Mouse (Mus musculus): Measurements from ENCODE around the gene Brd3os.

The Brd3os gene

DNA sequence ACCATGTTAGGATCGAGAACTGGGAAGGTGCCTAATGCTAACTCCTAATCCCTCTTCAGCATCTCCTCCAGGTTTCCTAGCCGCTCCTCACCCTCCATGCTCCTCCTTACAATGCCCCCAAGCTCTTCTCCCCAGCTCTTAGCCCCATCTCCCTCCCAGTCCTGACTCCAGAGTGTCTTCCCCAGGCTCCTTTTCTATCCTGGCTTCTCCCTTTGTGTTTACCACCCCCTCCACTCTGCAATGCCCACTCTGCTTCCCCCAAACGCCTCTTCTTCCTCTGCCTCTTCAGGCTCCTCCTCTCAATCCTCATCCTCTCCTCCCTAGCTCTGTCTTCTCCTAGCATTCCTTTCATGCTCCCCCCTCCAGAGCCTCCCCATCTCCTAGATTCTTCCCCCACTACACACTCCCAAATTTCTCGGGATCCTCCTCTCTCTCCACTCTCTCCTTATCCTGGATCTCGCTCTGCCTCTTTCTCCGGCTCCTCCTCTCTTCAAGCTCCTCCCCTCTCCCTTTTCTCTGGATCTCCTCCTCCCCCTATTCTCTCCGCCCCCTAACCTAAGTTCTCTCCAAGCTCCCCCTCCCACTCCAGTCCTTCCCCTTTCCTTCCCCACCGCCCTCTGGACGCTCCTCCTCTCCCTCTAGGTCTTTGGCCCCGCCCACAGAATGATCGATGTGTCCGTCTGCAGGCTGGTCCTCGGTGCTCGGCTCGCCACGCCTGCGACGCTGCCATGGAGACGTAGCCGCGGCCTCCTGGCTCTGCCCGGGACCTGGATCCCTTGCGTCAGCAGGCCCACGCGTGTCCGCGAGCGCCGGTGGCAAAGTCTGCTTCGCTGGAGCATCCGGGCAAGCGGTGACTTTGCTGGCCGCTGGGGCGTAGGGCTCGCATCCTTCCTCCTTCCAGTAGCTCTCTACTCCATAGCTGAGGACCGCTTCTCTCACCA lies at the start of gene Brd3os:
Gene Brd3os, plus strand, starts transcription at position 558 of the 941 bp plus-strand sequence.
- DNase-seq = peak; percentile 98 to 99

DNA sequence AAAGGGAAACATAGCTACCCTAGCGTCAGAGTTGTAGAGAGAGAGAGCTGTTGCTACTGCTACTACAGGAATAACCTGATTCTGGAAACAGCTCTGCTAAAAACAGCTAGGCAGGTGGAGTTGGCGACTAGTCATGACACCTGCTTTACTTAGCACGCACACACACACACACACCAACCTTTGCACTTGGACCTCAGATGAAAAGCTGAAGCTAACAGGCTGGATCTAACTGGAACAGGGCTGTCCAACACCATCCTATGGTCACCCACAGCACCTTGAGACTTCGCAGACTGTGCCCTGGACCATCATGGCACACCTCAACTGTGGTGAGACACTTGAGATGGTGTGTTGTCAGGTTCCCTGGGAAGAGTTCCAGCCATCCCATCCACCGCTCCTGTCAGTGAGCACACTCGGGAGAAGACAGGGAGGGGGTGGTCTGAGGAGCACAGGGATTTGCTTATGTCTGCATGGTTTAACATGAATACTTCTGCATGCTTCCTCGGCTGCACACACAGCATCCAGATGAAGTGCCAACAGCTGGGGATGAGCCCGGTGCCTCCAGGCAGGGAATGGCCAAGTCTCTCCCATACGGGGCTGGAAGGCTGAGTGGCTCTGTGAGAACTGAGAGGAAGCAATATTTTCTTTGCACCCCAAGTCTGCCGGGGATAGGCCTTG lies 47.8 kb upstream of the Brd3os start:
- peak; percentile 65 to 74 for DNase-seq

DNA sequence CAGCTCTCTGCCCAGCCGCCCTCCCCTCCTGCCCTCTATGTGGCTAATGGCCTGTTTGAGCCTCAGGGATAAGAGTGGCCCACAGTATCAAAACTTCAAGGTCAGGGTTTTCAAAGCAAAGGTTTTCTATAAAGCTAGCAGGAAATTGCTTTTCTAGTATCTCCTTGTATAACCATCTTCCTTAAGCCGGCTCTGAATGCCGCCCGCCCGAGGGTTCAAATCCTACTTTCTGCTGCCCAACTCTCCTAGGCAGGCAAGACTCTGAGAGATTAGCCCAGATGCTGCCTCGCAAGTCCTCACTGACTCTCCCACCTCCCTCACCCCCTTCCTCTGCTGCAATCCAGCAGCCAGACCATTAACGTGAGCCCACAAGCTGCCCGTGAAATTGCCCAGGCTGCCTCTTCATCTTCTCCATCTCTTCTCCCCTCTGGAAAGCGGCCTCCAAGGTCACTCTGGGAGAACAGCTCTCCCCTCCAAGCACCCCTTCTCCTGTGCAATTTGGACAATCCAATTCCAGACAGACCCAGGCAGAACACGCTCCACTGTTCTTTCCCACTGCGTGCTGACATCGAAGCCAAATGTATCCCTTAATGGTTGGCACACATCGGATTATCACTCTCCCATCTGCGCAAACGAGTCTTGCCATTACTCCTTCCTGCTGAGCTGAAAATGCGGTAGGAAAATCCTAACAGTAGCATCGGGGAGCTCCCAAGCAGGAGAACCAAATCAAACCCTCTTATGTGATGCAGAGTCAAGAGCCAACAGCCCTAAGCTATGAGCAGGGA lies 45.3 kb upstream of the Brd3os start:
- DNase-seq = no peak

DNA sequence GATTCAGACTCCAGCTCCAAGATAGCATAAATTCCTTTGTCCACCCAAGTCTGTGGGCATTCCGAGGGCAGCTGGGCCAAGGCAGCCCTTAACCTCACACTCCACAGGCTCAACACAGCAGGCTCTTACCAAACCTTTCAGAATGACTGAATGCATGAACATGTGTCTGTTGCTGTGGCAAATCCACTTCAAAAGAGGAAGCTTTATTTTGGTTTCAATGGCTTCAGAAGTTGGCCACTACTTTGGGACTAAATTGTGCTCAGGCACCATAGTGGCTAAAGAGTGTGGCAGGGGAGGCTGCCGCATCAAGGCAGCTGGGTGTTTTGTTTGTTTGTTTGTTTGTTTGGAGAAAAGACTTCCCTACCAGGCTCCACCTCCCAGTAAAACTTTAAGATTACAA lies 42.0 kb upstream of the Brd3os start:
- DNase-seq = no peak

DNA sequence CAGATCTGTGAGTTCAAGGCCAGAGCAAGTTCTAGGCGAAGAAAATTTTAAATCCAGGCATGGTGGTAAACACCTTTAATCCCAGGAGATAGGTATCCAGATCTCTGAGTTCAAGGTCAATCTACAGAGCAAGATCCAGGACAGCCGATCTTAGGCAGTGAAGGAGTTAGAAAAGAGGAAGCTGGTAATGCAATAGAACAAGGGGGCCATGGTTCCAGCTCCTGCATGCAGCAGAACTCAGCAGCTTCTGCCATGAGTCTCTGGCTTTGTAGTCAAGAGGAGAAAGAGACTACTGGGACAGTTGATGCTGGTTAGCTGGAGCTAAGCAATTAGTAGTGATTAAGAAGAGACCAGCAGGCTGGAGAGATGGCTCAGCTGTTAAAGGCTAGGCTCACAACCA lies 40.6 kb upstream of the Brd3os start:
- no peak for DNase-seq

DNA sequence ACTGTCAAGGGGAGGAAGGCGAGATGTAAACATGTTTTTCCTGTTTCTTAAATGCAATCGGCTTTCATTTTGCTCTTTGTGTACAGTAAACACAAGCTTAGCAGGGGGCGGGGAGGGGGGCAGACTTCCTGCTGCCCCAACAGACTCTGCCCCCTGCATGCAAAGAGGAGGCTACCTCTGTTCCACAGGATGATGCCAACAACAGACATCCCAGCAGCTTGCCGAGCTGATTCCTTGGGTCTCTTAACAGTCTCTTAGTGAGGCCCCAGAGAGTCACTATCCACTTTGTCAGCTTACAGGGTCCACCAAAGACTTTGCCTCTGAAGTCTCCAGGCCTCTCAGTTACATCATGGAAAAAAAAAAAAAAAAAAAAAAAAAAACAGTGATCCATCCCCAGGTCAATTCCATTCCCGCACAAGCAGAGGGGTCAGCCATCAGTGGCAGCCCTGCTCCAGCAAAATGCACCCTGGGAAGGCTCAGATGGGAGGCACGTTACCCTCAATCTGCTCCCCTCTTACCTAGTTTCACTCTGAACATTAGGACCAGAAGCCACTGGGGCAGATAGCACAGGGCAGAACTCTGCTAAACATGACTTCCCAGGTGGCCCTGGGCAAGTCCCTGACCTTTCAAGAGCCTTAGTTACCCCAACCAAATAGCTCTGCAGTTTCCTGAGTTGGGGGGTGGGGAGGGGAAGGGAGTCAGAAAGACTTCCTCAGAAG lies 37.6 kb upstream of the Brd3os start:
- no peak for DNase-seq

DNA sequence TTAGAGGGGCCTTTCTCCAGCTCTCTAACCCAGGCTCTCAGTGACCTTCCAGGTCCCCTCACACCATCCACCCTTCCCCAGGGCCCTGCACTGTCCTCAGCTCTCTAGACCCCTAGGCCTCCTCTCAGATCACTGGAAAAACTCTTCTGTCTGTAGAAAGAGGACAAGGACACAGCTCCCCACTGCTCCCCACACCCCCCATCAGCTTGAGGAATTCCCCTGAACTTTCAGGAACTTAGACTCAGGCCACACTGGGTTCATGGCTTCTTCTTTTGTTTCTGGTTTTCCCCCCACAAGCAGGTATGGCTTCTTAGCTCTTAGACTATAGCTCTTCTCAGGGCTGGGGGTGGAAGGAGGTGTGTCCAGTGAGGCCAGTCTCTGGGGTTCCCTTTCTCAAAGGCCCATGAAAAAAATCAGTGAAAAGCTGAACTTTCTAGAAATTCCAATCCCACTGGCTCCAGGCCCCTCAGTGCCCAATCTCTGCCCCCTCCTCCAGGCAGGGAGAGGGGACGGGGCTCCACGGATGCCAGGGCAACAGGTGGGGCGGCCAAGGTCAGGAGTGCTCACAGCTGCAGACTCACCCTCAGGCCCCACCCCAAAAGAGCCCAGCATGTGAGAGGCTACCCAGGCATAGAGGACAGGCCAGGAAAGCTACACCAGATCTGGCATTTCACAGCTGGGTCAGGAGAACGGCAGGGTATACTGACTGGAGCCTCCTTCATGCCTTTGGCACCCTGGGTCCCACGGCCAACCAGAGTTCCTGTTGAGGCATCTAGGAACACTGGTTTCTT lies 36.8 kb upstream of the Brd3os start:
- no peak for DNase-seq

DNA sequence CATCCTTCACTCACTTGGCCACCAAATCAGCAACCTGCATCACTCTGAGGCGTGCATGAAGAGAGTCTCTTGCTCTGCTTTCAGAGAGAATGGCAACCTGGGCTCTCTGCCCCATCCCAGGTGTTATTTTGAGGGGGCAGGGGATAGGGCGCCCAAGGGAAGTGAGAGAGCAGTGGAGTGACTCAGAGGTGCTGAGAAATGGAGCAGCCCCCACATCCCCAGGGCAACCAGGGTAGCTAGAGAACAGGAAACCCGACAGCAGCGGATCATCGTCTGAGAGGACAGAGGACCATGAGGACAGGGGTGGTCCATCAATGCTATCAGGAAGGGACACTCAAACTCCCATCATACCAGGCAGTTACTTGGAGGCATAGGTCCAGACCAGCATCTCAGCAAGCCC lies 35.2 kb upstream of the Brd3os start:
- no peak for DNase-seq

DNA sequence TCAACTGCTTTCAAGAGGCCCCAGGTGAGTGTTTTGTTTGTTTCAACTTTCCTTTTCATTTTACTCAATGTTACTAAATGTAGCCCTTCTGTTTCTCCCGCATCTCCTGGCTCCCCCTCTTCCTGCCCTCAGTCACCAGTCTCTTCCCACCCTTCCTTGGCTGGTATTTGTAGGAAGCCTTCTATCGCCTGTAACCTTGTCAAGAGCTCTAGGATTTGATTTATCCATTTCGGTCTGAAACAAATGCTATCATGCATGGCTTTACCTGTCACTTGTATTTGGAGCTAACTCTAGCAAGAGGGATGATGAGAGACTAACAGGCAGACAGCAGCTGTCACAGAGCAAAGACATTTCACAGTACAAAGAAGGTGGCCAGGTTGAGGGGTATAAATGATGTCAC lies 33.9 kb upstream of the Brd3os start:
- no peak for DNase-seq

DNA sequence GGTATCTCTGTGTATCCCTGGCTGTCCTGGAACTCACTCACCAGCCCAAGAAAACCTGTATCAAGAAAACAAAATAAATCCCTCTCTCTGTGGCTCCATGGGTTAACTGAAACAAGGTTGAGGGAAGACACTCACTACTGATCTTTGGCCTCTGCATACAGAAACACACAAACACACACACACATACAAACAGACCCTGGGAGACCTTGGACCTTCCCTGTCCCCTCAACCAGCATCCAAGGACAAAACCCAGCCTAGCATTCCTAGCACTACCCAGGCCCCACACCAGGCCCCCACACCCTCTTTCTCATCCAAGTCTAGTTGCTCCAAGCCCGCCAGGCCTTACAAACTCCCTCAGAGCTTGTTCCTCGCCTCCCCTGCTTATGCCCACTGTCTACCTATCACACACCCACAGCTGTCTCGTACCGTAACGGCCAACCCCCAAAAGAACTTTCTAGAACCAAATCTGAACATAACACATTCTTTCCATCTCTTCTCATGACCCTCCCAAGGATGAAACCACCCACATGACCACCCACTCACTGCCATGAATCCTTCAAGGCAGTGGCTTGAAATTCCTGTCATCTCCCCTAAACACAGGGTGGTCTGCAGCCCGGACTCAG lies 31.5 kb upstream of the Brd3os start:
- DNase-seq = no peak

DNA sequence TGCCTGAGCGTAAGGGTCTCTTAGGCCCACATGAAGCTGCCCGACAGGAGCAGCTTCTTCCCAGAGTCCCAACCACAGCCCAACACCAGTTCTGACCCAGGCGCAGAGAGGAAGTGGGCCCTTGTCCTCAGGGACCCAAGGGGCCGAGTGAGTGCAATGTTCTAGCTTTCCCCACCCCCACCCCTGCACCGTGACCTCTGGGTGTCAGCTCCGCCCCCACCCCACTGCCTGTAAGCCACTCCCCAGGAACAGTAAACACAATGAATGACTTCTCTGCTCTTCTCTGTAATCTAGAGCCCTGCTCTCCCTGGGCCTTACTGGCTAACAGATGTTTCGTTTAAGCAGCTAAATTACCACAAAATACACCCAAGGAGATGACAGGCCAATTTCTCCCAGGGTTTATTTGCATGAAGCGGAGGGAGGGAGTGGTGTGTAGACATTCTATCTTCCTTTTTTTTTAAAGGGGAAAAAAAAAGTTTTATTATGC lies 30.4 kb upstream of the Brd3os start:
- peak; percentile 53 to 59 for DNase-seq

DNA sequence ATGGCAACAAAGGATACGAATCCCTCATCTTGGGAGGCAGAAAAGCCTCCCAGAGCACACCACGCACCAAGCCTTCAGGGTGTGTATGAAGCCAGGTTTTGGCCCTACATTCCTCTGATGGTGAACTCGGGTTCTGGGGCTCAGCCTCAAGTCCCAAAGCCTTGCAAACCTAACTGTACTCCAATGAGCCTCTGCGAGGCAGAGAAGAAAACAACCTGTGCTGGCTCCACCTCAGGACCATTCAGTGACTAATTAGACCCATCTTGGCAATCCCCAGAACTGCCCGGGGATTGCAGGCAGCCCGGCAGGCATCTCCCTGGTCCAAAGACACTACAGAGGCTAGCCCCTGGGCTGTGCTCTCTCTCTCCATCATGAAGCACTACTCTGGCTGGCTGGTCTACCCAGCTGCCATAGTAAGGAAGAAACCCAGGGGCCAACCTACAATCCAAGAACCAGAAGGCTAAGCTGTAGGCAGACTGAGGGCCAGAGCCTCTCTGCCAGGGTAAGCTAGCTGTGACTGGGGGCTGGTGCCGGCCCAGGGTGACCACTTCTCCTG lies 29.8 kb upstream of the Brd3os start:
- DNase-seq = no peak

DNA sequence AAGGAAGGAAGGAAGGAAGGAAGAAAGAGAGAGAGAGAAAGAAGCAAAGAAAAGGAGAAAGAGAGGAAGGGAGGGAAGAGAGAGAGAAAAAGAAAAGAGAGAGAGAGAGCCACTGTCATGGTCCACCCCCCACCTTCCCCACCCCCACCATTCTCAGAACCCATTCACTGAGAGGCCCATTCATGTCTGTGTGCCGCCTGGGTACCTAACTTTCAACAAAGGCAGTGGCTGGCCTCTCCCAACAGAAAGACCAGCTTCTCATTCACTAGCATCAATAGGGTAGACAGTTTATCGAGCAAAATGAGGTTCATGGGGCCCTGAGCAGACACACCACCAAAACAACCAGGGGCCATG lies 28.6 kb upstream of the Brd3os start:
- no peak for DNase-seq

DNA sequence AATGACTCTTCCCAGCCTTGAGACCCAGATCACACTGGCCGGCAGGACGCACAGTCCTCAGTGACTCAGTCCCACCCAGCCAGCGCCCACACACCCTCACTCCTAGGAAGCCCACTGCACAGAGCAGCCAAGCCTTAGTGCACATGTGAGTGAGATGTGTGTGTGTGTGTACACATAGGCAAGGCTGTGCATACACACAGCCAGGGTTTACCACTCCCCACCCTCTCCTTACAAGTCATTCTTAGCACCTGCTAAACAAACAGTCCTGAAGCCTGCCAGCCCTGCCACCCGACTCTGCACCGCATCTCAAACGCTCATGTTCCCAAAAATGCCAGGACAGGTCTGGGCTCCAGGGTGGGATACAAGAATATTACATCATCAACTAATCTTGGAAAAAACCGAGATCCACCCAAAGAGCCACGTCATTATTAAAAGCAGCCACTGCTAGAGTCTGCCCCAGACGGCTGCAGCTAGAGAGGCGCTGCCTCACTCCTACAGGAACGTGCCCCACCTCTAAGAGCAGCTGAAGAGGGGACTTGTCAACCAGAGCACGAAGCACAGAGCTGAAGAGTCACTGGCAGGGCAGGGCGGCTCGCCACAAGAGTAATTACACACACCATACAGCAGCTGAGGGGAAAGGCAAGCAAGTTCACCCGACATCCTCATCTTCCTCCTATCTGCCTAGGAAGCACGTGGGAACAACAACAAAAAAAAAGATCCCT lies 28.0 kb upstream of the Brd3os start:
- DNase-seq = no peak

DNA sequence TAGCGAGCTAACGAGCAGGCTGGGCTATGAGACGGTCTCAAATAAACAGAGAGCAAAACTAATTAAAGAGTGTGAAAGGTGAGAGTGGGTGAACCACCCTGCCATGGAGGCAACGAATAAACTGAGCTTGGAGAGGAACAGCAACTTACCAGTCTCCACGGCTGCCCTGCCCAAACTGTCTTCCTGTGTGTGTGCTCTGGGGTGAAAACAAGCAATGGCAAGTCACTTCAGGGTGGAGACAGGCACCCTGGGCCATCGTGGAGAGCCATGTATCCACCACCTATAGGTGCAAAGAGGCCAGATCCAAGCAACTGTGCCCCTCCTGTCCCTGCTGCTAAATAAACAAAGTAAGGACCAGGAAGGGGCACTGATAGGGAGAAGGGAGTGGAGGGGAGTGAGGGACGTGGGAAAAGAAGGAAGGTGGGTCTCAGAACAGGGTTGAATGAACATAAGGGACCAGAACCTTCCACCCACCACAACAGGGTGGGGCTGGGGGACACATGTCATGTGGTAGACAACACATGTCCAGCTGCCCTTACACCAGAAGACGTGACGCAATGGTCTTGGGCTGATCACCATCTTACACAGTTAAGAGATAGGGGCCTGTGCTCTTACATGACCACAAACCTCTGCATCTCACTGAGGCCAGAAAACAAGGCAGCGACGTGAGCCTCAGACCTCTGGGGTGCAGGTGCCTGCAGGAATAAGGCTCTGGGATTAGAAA lies 26.9 kb upstream of the Brd3os start:
- DNase-seq = no peak

DNA sequence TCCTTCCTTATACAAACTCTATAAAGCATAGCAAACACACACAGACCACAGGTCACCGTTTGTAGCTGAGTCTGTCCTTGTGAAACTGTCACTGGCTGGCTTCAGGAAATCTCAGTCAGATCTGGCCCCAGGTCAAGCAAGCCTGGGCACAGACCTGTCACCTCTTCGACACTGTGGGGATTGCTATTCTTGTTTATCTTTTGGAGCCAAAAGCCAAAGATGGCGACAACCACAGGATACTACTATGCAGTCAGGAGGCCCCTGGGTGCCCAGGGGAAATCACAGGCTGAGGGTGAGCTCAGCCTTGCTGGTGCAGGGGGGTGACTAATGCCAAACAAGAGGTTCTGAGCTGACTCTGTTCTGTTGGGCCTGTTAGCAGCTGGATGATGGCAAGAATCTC lies 25.7 kb upstream of the Brd3os start:
- no peak for DNase-seq

DNA sequence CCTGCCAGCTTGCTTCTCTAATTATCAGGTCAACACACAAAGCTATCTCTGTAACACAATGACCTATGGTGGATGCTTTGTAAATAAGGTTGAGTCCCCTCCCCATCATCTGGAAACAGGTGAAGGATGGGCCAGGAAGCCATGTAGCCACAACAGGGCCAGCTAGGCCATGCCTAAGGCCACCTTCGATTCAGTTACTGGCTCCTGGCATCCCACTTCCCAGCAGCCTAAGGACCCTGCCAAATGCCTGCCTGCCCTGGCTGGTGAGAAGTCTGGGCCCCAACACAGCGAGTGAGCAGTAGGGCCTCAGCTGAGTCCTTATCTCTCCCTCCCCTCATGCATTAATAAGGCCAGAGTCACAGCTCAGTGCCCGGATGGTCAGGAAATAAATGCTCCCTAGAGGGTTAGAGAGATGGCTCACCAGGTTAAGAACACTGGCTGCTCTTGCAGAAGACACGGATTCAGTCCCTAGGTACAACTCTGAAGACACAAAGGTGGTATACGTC lies 24.4 kb upstream of the Brd3os start:
- DNase-seq = no peak

DNA sequence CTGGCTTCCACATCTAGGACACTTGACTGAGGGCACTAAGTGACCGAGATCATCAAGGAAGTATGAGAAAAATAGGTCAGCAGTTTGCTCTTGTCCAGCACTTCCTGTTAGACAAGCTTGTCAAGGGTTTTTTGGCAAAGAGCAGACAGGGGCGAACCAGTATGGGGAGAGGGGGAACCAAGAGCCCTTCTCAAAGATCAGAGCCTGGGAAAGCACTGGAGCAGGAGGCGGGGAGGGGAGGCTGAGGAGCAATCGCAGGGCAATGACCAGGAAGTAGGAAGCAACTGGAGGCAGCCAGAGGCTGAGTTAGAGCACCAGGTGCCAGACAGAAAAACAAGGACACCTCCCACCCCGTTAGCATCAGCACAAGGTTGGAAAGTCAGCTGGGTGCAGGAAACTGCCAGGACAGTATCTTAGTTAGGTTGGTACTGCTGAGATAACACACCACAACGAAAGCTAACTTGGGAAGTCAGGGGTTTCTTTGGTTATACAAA lies 23.5 kb upstream of the Brd3os start:
- DNase-seq = peak in 1 of 2 experiments; percentile 57
